Mouse (Mus musculus): ENCODE results near the gene Morc2b. TPM values are rescaled to one million over a fixed set of nuclear protein-coding genes. Genes with fewer than 3 reads are reported as not detected.
A peak's percentile ranks its signal among the peaks of the same experiment; 100 is the strongest.
"Not testable (repeated sequence)": the region's sequence is repeated elsewhere in the genome, so short reads cannot be mapped to it uniquely, and the experiment has no call there.

Morc2b gene
- polyA plus RNA-seq (2014; fragmentation: Nextera tagmentation; extraction: Ambion mirVana), result 0.06 TPM in 1 of 2 replicates, not detected in the other

GRCm38 (mm10) chr17:33139261-33139820 is at the start of gene Morc2b:
TSS of gene Morc2b (minus strand) at chr17:33139683.
- no peak within 1 kb of the TSS for H3K4me2 ChIP-seq (ENCODE audit: low read depth, low read length)
- H3K9ac ChIP-seq (ENCODE audit: low read depth, low read length), result no peak within 1 kb of the TSS
- H3K27ac ChIP-seq (replicated peaks; ENCODE audit: low read depth, low read length), result no peak within 1 kb of the TSS
- H3K36me3 ChIP-seq (ENCODE audit: control insufficient read depth, insufficient read depth, low read length), result no peaks in the 10 kb centered on the region
- no peaks in the 10 kb centered on the region for H3K27me3 ChIP-seq (replicated peaks; ENCODE audit: control insufficient read depth, insufficient read depth, low read length)
- H3K4me3 ChIP-seq (ENCODE audit: low read depth, low read length), result no peak within 1 kb of the TSS
- ATAC-seq (ENCODE audit: low read depth) (no peak), DNase-seq (ENCODE audit: low spot score) (no peak)
- no peaks in the 10 kb centered on the region; the same call in 1 of the 2 replicates for H3K9me3 ChIP-seq (ENCODE audit: control insufficient read depth, low read length)
- H3K4me1 ChIP-seq (ENCODE audit: control insufficient read depth, insufficient read depth, low read length), result no peaks in the 10 kb centered on the region
- WGBS, result 77% methylated on average over 18 of the region's 18 CpGs

- not testable (repeated sequence) for H3K9ac ChIP-seq (ENCODE audit: low read depth, low read length); H3K27me3 ChIP-seq (replicated peaks; ENCODE audit: control insufficient read depth, insufficient read depth, low read length); H3K9me3 ChIP-seq (ENCODE audit: control insufficient read depth, low read length); H3K4me3 ChIP-seq (ENCODE audit: low read depth, low read length); H3K4me1 ChIP-seq (ENCODE audit: control insufficient read depth, insufficient read depth, low read length); H3K36me3 ChIP-seq (ENCODE audit: control insufficient read depth, insufficient read depth, low read length); ATAC-seq (ENCODE audit: low read depth); DNase-seq (ENCODE audit: low spot score); H3K4me2 ChIP-seq (ENCODE audit: low read depth, low read length); H3K27ac ChIP-seq (replicated peaks; ENCODE audit: low read depth, low read length)
- 78% methylated on average over 1 of the region's 1 CpGs for WGBS
Measured at GRCm38 (mm10) chr17:33168147-33168546, 28.7 kb upstream of the Morc2b start, which contains the start of gene Olfr55. TSS of gene Olfr55 (plus strand) at chr17:33168447.

- WGBS, result 67% methylated on average over 2 of the region's 2 CpGs
- H3K4me3 ChIP-seq (ENCODE audit: low read depth, low read length), result no peak overlapping the region
- no peak for ATAC-seq (ENCODE audit: low read depth)
Measured at GRCm38 (mm10) chr17:33126257-33126656, 13.2 kb downstream of the Morc2b start.

GRCm38 (mm10) chr17:33124546-33124945 is 14.9 kb downstream of the Morc2b start:
- H3K27me3 ChIP-seq (replicated peaks; ENCODE audit: control insufficient read depth, insufficient read depth, low read length), result no peaks in the 10 kb centered on the region
- H3K36me3 ChIP-seq (ENCODE audit: control insufficient read depth, insufficient read depth, low read length), result no peaks in the 10 kb centered on the region
- H3K9ac ChIP-seq (ENCODE audit: low read depth, low read length), result no peak overlapping the region
- H3K9me3 ChIP-seq (ENCODE audit: control insufficient read depth, low read length), result no peaks in the 10 kb centered on the region
- H3K4me1 ChIP-seq (ENCODE audit: control insufficient read depth, insufficient read depth, low read length), result no peaks in the 10 kb centered on the region
- no peak overlapping the region for H3K4me3 ChIP-seq (ENCODE audit: low read depth, low read length)
- ATAC-seq (ENCODE audit: low read depth), result no peak
- H3K4me2 ChIP-seq (ENCODE audit: low read depth, low read length), result no peak overlapping the region
- DNase-seq (ENCODE audit: low spot score), result no peak
- no peak overlapping the region for H3K27ac ChIP-seq (replicated peaks; ENCODE audit: low read depth, low read length)

More at GRCm38 (mm10) chr17:33126257-33126656, 13.2 kb downstream of the Morc2b start:
- Histone ChIP-seq H3K36me3 (ENCODE audit: control insufficient read depth, insufficient read depth, low read length) (no peaks in the 10 kb centered on the region), H3K27me3 (replicated peaks; ENCODE audit: control insufficient read depth, insufficient read depth, low read length) (no peaks in the 10 kb centered on the region), H3K9me3 (ENCODE audit: control insufficient read depth, low read length) (no peaks in the 10 kb centered on the region), H3K9ac (ENCODE audit: low read depth, low read length) (no peak overlapping the region), H3K4me2 (ENCODE audit: low read depth, low read length) (no peak overlapping the region), H3K27ac (replicated peaks; ENCODE audit: low read depth, low read length) (no peak overlapping the region), H3K4me1 (ENCODE audit: control insufficient read depth, insufficient read depth, low read length) (no peaks in the 10 kb centered on the region)
- DNase-seq (ENCODE audit: low spot score), result no peak

GRCm38 (mm10) chr17:33097396-33097795 is 42.1 kb downstream of the Morc2b start:
- H3K9ac ChIP-seq (ENCODE audit: low read depth, low read length), result no peak overlapping the region
- 89% methylated on average over 2 of the region's 2 CpGs for WGBS
- peaks cover 4% of the 10 kb centered on the region; the same call in 1 of the 2 replicates for H3K36me3 ChIP-seq (ENCODE audit: control insufficient read depth, insufficient read depth, low read length)
- peaks cover 7% of the 10 kb centered on the region for H3K4me1 ChIP-seq (ENCODE audit: control insufficient read depth, insufficient read depth, low read length)
- ATAC-seq (ENCODE audit: low read depth) (no peak), DNase-seq (ENCODE audit: low spot score) (no peak)
- no peaks in the 10 kb centered on the region for H3K9me3 ChIP-seq (ENCODE audit: control insufficient read depth, low read length)
- H3K4me3 ChIP-seq (ENCODE audit: low read depth, low read length), result no peak overlapping the region
- H3K4me2 ChIP-seq (ENCODE audit: low read depth, low read length), result no peak overlapping the region
- no peaks in the 10 kb centered on the region for H3K27me3 ChIP-seq (replicated peaks; ENCODE audit: control insufficient read depth, insufficient read depth, low read length)
- H3K27ac ChIP-seq (replicated peaks; ENCODE audit: low read depth, low read length), result no peak overlapping the region

- peak overlapping the region; percentile 73 for H3K9ac ChIP-seq (ENCODE audit: low read depth, low read length)
- no peaks in the 10 kb centered on the region for H3K27me3 ChIP-seq (replicated peaks; ENCODE audit: control insufficient read depth, insufficient read depth, low read length)
- H3K4me3 ChIP-seq (ENCODE audit: low read depth, low read length), result peak overlapping the region; percentile 64
- H3K27ac ChIP-seq (replicated peaks; ENCODE audit: low read depth, low read length), result peak overlapping the region; percentile 80
- no peaks in the 10 kb centered on the region for H3K36me3 ChIP-seq (ENCODE audit: control insufficient read depth, insufficient read depth, low read length)
- H3K4me2 ChIP-seq (ENCODE audit: low read depth, low read length), result peak overlapping the region; percentile 72
- peak; percentile 69 for ATAC-seq (ENCODE audit: low read depth)
- H3K9me3 ChIP-seq (ENCODE audit: control insufficient read depth, low read length), result no peaks in the 10 kb centered on the region
- peak; percentile 86 for DNase-seq (ENCODE audit: low spot score)
- 2% methylated on average over 30 of the region's 31 CpGs for WGBS
- H3K4me1 ChIP-seq (ENCODE audit: control insufficient read depth, insufficient read depth, low read length), result peaks cover 13% of the 10 kb centered on the region
Measured at GRCm38 (mm10) chr17:33092391-33093193, 46.9 kb downstream of the Morc2b start.

DNA sequence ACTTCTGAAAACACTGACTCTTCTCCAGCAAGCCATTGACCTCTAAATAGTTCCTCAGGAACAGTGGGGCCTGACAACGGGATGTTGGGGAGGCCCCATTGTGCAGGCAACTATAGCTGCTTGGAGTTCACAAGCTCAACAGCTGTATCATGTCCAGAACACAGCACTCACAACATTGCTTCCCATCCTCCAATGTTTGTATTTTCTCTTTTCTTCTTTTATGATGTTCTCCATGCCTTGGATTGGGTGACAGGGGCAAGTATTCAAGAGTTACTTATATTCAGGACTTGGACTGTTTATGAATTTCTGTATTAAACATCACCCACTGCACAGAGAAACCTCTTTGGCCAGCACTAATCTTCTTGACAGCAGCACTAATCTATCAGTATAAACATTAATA is 47.9 kb downstream of the Morc2b start:
- Histone ChIP-seq H3K36me3 (ENCODE audit: control insufficient read depth, insufficient read depth, low read length) (no peaks in the 10 kb centered on the region), H3K4me1 (ENCODE audit: control insufficient read depth, insufficient read depth, low read length) (peaks cover 13% of the 10 kb centered on the region), H3K27me3 (replicated peaks; ENCODE audit: control insufficient read depth, insufficient read depth, low read length) (no peaks in the 10 kb centered on the region), H3K9ac (ENCODE audit: low read depth, low read length) (no peak overlapping the region), H3K9me3 (ENCODE audit: control insufficient read depth, low read length) (no peaks in the 10 kb centered on the region), H3K27ac (replicated peaks; ENCODE audit: low read depth, low read length) (no peak overlapping the region), H3K4me3 (ENCODE audit: low read depth, low read length) (no peak overlapping the region), H3K4me2 (ENCODE audit: low read depth, low read length) (no peak overlapping the region)
- DNase-seq (ENCODE audit: low spot score) (no peak), ATAC-seq (ENCODE audit: low read depth) (no peak)
- 96% methylated on average over 1 of the region's 1 CpGs for WGBS

GRCm38 (mm10) chr17:33089220-33089949 is 50.1 kb downstream of the Morc2b start, which contains the start of gene Zfp563:
TSS of gene Zfp563 (plus strand) at chr17:33089310.
- DNase-seq (ENCODE audit: low spot score), result peak; percentile 95
- H3K9ac ChIP-seq (ENCODE audit: low read depth, low read length), result peak within 1 kb of the TSS; percentile 75
- ATAC-seq (ENCODE audit: low read depth), result peak; percentile 94
- H3K4me3 ChIP-seq (ENCODE audit: low read depth, low read length), result peak within 1 kb of the TSS; percentile 46
- H3K27ac ChIP-seq (replicated peaks; ENCODE audit: low read depth, low read length), result peak within 1 kb of the TSS; percentile 88
- peak within 1 kb of the TSS; percentile 56 for H3K4me2 ChIP-seq (ENCODE audit: low read depth, low read length)
- no peaks in the 10 kb centered on the region for H3K36me3 ChIP-seq (ENCODE audit: control insufficient read depth, insufficient read depth, low read length)
- H3K27me3 ChIP-seq (replicated peaks; ENCODE audit: control insufficient read depth, insufficient read depth, low read length), result no peaks in the 10 kb centered on the region
- WGBS, result 5% methylated on average over 32 of the region's 34 CpGs
- peaks cover 13% of the 10 kb centered on the region for H3K4me1 ChIP-seq (ENCODE audit: control insufficient read depth, insufficient read depth, low read length)
- no peaks in the 10 kb centered on the region for H3K9me3 ChIP-seq (ENCODE audit: control insufficient read depth, low read length)
